Mouse (Mus musculus) kidney, adult 2 months (tissue): ENCODE data around the gene Crb1.

Experiments
- CTCF ChIP-seq: fragments of 200-500 bp; conservative IDR thresholded peaks from 2 replicates; pipeline ENCODE4 v1.5.1; 2011; ENCODE audit warnings: low read depth, mild to moderate bottlenecking, control low read depth, low read length, moderate library complexity, mixed read lengths; ENCODE audit not compliant: insufficient read depth, insufficient read length
- POLR2A ChIP-seq: fragments of 200-500 bp; IDR thresholded peaks from one replicate; pipeline ENCODE4 v1.6.1; 2011; ENCODE audit warnings: low read depth, low read length, control low read depth

- TF ChIP-seq POLR2A (no peak), CTCF (no peak)
Observed at GRCm38 (mm10) chr1:139264245-139264644, 112.7 kb downstream of the Crb1 start.
